Mouse (Mus musculus): ENCODE data around the gene Ppp6r1.
"Not testable (repeated sequence)": the region's sequence is repeated elsewhere in the genome, so short reads cannot be mapped to it uniquely, and the experiment has no call there.

Ppp6r1 gene

GRCm38 (mm10) chr7:4612386-4612785 lies 46.4 kb downstream of the Ppp6r1 start:
- DNase-seq: no peak

- no peak for DNase-seq
Observed at GRCm38 (mm10) chr7:4611921-4612341, 46.9 kb downstream of the Ppp6r1 start.

- DNase-seq: no peak
Observed at GRCm38 (mm10) chr7:4611511-4611910, 47.3 kb downstream of the Ppp6r1 start.

GRCm38 (mm10) chr7:4608002-4608401 lies 50.8 kb downstream of the Ppp6r1 start:
- DNase-seq: no peak

GRCm38 (mm10) chr7:4603873-4604272 lies 54.9 kb downstream of the Ppp6r1 start, which contains the start of gene Ptprh:
Gene Ptprh, minus strand, starts transcription at chr7:4604041.
- DNase-seq: no peak

GRCm38 (mm10) chr7:4602969-4603368 lies 55.9 kb downstream of the Ppp6r1 start:
- DNase-seq: no peak

GRCm38 (mm10) chr7:4597046-4597445 lies 61.8 kb downstream of the Ppp6r1 start:
- DNase-seq: not testable (repeated sequence)
